Mouse (Mus musculus): ENCODE measurements at regions not wholly inside any gene's neighbourhood (a gene's known extent, or its start where the extent isn't known, plus 50 kb on each side); places are given as distances from the start of the nearest gene placed in this dataset.
"Not testable (repeated sequence)": the region's sequence is repeated elsewhere in the genome, so short reads cannot be mapped to it uniquely, and the experiment has no call there.

DNA sequence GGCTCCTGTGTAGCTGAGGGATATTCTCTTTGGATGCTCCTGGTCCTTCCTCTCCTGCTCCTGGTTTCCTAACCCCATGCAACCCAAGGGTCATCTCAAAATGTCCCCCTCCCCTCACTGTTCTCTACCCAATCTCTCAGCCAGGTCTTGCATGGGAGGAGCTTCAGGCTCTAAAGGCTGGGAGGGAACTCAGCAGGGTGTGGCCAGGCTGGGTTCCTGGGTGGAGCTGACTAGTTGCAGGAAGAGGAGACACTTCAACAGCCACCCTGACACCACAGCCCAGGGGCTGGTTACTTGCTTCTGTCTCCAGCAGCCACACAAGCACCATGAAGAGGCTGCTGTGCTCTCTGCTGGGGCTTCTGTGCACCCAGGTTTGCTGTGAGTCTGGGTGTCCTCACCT lies 446.9 kb upstream of the Olfr1507 start:
- DNase-seq (ENCODE audit: low spot score); H3K27ac ChIP-seq (ENCODE audit: low read depth, low read length); ATAC-seq; H3K4me2 ChIP-seq (ENCODE audit: low read length); H3K9me3 ChIP-seq (replicated peaks; ENCODE audit: control insufficient read depth, low read length); H3K27me3 ChIP-seq (replicated peaks; ENCODE audit: control insufficient read depth, insufficient read depth, low read length); H3K36me3 ChIP-seq (ENCODE audit: control insufficient read depth, insufficient read depth, low read length); H3K4me1 ChIP-seq (ENCODE audit: control insufficient read depth, insufficient read depth, low read length); H3K4me3 ChIP-seq (ENCODE audit: low read depth, low read length); H3K9ac ChIP-seq (ENCODE audit: low read length): not testable (repeated sequence)

DNA sequence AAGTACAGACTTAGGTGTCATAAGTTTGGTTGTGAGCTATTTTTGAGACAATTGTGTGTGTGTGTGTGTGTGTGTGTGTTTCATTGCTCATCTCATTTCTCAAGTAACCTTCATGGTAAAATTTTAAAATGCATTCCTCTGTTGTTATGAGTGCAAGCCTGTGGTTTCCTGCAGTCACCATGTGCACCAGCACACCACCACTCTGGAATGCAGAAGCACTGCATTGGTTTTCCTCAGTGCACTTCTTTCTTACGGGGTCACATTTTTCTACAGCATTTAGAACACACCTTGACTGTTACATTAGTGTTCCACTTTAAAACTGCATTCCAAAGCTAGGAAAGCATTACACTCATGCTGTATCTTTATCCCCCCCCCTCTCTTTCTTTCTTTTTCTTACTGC lies 446.2 kb upstream of the Olfr1507 start:
- not testable (repeated sequence) for H3K27ac ChIP-seq (ENCODE audit: low read depth, low read length); H3K9ac ChIP-seq (ENCODE audit: low read length); H3K4me3 ChIP-seq (ENCODE audit: low read depth, low read length); H3K36me3 ChIP-seq (ENCODE audit: control insufficient read depth, insufficient read depth, low read length); H3K4me1 ChIP-seq (ENCODE audit: control insufficient read depth, insufficient read depth, low read length); DNase-seq (ENCODE audit: low spot score); H3K9me3 ChIP-seq (replicated peaks; ENCODE audit: control insufficient read depth, low read length); H3K4me2 ChIP-seq (ENCODE audit: low read length); ATAC-seq; H3K27me3 ChIP-seq (replicated peaks; ENCODE audit: control insufficient read depth, insufficient read depth, low read length)
- no CpG with 5 or more reads among the region's 1 CpGs for WGBS

DNA sequence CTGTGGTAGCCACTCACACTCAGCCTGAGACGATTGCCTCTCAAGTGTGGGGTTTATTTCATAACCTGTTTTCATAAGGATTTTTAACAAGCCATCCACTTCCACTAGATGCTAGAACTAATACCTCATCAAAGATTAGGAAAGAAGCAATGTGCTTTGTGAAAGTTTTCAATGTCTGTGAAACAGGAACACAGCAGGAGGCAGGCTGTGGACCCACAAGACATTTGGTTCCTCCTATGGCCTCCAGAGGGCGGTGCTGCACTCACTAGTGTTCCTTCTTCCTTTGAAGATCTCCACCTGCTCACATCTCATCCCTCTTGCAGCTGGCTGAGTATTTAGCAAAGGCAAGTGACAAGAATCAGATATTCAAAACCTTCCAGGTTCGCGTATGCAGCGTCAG lies 424.6 kb upstream of the Olfr1507 start:
- not testable (repeated sequence) for H3K9me3 ChIP-seq (replicated peaks; ENCODE audit: control insufficient read depth, low read length); H3K9ac ChIP-seq (ENCODE audit: low read length); DNase-seq (ENCODE audit: low spot score); ATAC-seq; H3K4me2 ChIP-seq (ENCODE audit: low read length); H3K27ac ChIP-seq (ENCODE audit: low read depth, low read length); H3K36me3 ChIP-seq (ENCODE audit: control insufficient read depth, insufficient read depth, low read length); H3K27me3 ChIP-seq (replicated peaks; ENCODE audit: control insufficient read depth, insufficient read depth, low read length); H3K4me3 ChIP-seq (ENCODE audit: low read depth, low read length); H3K4me1 ChIP-seq (ENCODE audit: control insufficient read depth, insufficient read depth, low read length)
- no CpG with 5 or more reads among the region's 5 CpGs for WGBS

DNA sequence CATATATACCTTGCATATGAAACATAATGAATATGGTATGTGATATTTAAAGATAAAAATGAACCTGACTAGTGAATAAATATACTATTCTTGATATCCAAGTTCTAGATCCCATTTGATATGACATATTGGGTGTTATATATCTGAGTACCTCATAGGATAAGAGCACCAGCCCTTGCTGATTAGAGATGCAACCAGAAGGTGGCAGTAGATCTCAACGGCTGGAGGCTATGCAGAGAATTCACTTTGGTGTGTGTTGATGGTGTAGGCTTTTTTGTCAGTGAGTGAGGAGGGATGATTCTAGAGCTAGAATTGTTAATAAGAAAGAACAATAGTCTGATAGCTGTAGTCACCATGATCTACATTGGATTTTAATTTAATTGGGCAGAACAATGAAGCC lies 418.3 kb upstream of the Olfr1507 start:
- H3K27me3 ChIP-seq (replicated peaks; ENCODE audit: control insufficient read depth, insufficient read depth, low read length); H3K36me3 ChIP-seq (ENCODE audit: control insufficient read depth, insufficient read depth, low read length); H3K4me2 ChIP-seq (ENCODE audit: low read length); DNase-seq (ENCODE audit: low spot score); ATAC-seq; H3K9ac ChIP-seq (ENCODE audit: low read length); H3K9me3 ChIP-seq (replicated peaks; ENCODE audit: control insufficient read depth, low read length); H3K27ac ChIP-seq (ENCODE audit: low read depth, low read length); H3K4me3 ChIP-seq (ENCODE audit: low read depth, low read length); H3K4me1 ChIP-seq (ENCODE audit: control insufficient read depth, insufficient read depth, low read length): not testable (repeated sequence)
- no CpG with 5 or more reads among the region's 1 CpGs for WGBS

DNA sequence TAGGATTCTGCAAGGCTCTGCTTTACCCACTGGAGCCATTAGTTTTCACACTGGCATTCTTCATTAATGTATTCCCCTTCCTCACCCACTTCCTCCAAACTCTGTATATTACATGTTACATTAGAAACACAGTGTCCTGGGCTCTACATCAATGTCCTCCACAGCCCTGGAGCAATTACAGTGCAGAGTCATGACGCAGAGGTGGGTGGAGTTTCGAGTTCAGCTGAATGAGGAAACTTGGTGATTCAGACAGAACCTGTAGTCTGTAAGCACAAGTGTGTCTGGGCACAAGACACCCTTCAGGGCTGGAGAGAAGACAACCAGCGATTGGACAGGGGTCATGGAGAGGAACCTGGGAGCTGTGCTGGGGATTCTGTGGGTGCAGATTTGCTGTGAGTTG lies 404.1 kb upstream of the Olfr1507 start:
- H3K4me2 ChIP-seq (ENCODE audit: low read length); H3K36me3 ChIP-seq (ENCODE audit: control insufficient read depth, insufficient read depth, low read length); H3K9me3 ChIP-seq (replicated peaks; ENCODE audit: control insufficient read depth, low read length); H3K9ac ChIP-seq (ENCODE audit: low read length); ATAC-seq; H3K27ac ChIP-seq (ENCODE audit: low read depth, low read length); H3K4me3 ChIP-seq (ENCODE audit: low read depth, low read length); DNase-seq (ENCODE audit: low spot score); H3K27me3 ChIP-seq (replicated peaks; ENCODE audit: control insufficient read depth, insufficient read depth, low read length); H3K4me1 ChIP-seq (ENCODE audit: control insufficient read depth, insufficient read depth, low read length): not testable (repeated sequence)
- no CpG with 5 or more reads among the region's 3 CpGs for WGBS

DNA sequence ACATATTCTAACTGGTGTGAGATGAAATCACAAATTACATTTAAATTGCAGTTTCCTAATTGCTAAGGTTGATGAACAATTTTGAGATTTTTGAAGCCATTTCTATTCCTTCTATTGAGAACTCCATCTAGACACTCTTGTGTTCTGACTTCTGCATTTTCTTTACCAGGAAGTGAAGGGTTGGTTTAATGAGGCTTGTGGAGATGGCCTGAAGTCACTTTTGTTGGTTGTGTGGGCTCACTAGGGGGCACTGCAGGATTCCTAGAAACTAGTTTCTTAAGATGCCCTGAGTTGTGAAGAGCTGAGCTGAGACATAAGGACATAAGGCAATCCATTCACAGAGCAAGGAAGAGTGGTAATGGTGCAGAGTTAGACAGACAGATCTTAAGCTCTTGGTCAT lies 402.8 kb upstream of the Olfr1507 start:
- H3K27ac ChIP-seq (ENCODE audit: low read depth, low read length); H3K36me3 ChIP-seq (ENCODE audit: control insufficient read depth, insufficient read depth, low read length); DNase-seq (ENCODE audit: low spot score); H3K4me3 ChIP-seq (ENCODE audit: low read depth, low read length); H3K4me2 ChIP-seq (ENCODE audit: low read length); H3K9ac ChIP-seq (ENCODE audit: low read length); H3K4me1 ChIP-seq (ENCODE audit: control insufficient read depth, insufficient read depth, low read length); ATAC-seq; H3K27me3 ChIP-seq (replicated peaks; ENCODE audit: control insufficient read depth, insufficient read depth, low read length); H3K9me3 ChIP-seq (replicated peaks; ENCODE audit: control insufficient read depth, low read length): not testable (repeated sequence)

DNA sequence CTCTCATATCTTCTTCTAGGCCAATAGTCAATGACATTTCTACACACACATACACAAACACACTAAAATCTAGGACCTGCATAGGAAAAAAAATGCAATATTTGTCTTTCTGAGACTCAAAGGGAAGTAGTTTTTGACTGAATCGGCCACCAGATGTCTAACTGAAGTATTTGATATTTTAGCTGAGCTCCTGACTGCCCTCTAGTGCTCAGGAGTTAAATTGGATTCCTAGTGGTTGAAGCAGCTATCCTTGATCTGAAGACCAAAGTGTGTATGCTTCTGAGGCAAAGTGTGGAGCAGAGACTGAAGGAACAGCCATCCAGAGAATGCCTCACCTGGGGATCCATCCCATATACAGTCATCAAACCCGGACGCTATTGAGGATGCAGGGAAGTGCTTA lies 384.4 kb upstream of the Olfr1507 start:
- not testable (repeated sequence) for DNase-seq (ENCODE audit: low spot score); H3K36me3 ChIP-seq (ENCODE audit: control insufficient read depth, insufficient read depth, low read length); H3K27me3 ChIP-seq (replicated peaks; ENCODE audit: control insufficient read depth, insufficient read depth, low read length); H3K9ac ChIP-seq (ENCODE audit: low read length); H3K4me2 ChIP-seq (ENCODE audit: low read length); H3K27ac ChIP-seq (ENCODE audit: low read depth, low read length); H3K4me3 ChIP-seq (ENCODE audit: low read depth, low read length); H3K4me1 ChIP-seq (ENCODE audit: control insufficient read depth, insufficient read depth, low read length); ATAC-seq; H3K9me3 ChIP-seq (replicated peaks; ENCODE audit: control insufficient read depth, low read length)
- no CpG with 5 or more reads among the region's 3 CpGs for WGBS

DNA sequence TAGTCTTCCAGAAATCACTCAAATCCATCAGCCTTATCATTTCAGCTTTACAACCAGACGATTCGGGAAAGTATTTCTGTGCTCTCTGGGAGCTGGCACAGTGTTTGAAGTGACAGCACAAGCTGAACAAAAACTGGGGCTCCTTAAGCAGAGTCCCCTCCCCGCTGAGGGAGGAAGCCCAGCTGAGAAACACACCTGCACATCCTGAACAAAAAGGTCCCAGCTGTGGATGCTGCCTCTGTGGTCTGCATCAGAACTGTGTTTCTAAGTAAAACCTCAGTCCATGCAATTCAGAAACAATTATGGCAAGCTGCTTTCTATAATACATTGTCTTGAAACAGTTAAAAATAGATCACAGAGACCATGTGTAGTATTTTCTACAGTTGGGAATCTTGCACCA lies 368.3 kb upstream of the Olfr1507 start:
- WGBS = no CpG with 5 or more reads among the region's 3 CpGs
- H3K36me3 ChIP-seq (ENCODE audit: control insufficient read depth, insufficient read depth, low read length); H3K27me3 ChIP-seq (replicated peaks; ENCODE audit: control insufficient read depth, insufficient read depth, low read length); H3K4me2 ChIP-seq (ENCODE audit: low read length); H3K9ac ChIP-seq (ENCODE audit: low read length); H3K9me3 ChIP-seq (replicated peaks; ENCODE audit: control insufficient read depth, low read length); DNase-seq (ENCODE audit: low spot score); H3K4me1 ChIP-seq (ENCODE audit: control insufficient read depth, insufficient read depth, low read length); H3K4me3 ChIP-seq (ENCODE audit: low read depth, low read length); H3K27ac ChIP-seq (ENCODE audit: low read depth, low read length); ATAC-seq: not testable (repeated sequence)

DNA sequence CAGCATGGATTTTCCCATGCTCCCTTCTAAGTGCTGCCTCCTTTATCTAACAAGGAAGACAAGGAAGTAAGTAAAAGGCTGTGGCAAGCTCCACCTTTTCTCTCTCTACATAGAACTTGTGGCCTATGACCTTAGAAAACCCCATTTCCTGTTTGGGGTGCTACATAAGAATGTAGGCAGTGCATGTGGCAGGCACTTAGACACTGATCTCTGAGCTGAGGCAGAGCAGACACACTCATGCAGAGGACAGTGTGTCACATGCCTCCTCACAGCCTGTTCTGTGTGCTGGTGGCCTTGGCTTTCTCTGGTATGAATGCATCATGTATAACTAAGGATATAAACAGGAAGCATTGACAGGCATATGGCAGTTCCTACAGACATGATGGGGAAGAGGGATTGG lies 367.6 kb upstream of the Olfr1507 start:
- H3K9me3 ChIP-seq (replicated peaks; ENCODE audit: control insufficient read depth, low read length); H3K4me1 ChIP-seq (ENCODE audit: control insufficient read depth, insufficient read depth, low read length); ATAC-seq; H3K27me3 ChIP-seq (replicated peaks; ENCODE audit: control insufficient read depth, insufficient read depth, low read length); H3K36me3 ChIP-seq (ENCODE audit: control insufficient read depth, insufficient read depth, low read length); DNase-seq (ENCODE audit: low spot score); H3K27ac ChIP-seq (ENCODE audit: low read depth, low read length); H3K4me3 ChIP-seq (ENCODE audit: low read depth, low read length); H3K4me2 ChIP-seq (ENCODE audit: low read length); H3K9ac ChIP-seq (ENCODE audit: low read length): not testable (repeated sequence)

DNA sequence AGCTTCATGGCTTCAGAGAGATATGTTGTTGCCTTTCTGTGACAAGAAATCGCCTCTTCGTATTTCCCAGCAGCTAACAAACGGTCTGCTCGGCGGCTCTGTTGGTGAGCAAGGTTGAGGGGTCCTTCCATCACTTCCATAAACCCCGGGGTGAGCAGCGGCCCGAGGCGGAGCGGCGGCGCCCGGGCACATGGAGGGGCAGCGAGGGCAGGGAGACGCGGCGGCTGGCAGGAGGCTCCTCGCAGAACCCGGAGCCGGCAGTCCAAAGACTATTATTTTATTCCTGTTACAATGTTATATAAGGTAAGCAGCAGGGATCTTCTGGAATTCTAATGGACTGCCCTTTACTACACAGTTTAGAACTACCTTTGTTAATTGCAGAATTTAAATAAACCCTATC lies 366.9 kb upstream of the Olfr1507 start:
- not testable (repeated sequence) for H3K27ac ChIP-seq (ENCODE audit: low read depth, low read length); H3K9ac ChIP-seq (ENCODE audit: low read length); H3K4me2 ChIP-seq (ENCODE audit: low read length); H3K36me3 ChIP-seq (ENCODE audit: control insufficient read depth, insufficient read depth, low read length); H3K9me3 ChIP-seq (replicated peaks; ENCODE audit: control insufficient read depth, low read length); DNase-seq (ENCODE audit: low spot score); H3K4me1 ChIP-seq (ENCODE audit: control insufficient read depth, insufficient read depth, low read length); ATAC-seq; H3K4me3 ChIP-seq (ENCODE audit: low read depth, low read length); H3K27me3 ChIP-seq (replicated peaks; ENCODE audit: control insufficient read depth, insufficient read depth, low read length)
- WGBS = no CpG with 5 or more reads among the region's 20 CpGs

All from forebrain, embryonic 14.5 days (tissue).